Mouse (Mus musculus) naive thymus-derived CD4-positive, alpha-beta T cell, adult 5 months (primary cell): Measurements from ENCODE around the gene Ulbp1. TPM values are rescaled to one million over a fixed set of nuclear protein-coding genes. Genes with fewer than 3 reads are reported as not detected.

ENCODE experiments used
- polyA plus RNA-seq: library from polyadenylated mRNA; unstranded; fragments of 100-300 nt; shearing (Covaris generic); gene quantifications from one replicate; pipeline ENCODE4 v1.2.1, GENCODE M21; 2017

The Ulbp1 gene
- 3.0 TPM for polyA plus RNA-seq

DNA sequence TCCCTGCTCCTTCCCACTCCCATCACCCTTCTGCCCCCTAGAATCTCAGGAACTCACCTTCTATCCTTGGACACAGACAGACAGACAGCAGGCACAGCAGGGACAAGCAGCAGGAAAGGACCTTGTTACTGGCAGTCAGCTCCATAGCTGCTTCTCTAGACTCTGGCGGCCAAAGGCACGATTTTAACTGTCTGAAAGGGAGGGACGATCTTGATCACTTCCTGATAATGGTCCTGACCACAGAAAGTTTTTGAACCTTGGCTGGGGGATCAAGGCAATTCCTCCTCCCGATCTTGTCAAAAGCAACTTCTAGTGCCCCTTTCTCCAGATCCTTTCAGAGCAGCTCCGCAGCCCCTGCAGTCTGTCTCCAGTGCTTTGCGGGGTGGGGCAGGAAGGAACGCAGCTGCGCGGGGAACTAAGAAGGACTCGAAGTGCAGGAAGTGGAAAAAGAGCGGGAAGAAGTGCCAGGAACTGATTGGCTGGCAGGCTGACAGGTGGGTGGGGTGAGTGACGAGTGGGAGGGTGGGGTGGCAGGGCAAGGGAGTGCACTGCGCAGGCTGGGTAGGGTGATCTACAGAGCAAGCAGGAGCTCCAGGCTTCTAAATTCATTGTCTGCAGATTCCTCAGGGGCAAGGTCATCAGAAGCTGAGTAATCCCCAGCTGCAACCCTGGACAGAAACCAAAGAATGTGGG, at the start of gene Ulbp1:
Gene Ulbp1 (minus strand): TSS at position 442 of the 693 bp plus-strand sequence.

Other genes starting within 250 kb of the Ulbp1 start
- 1.4 TPM for gene Lrp11, start 116.2 kb upstream of the Ulbp1 start, polyA plus RNA-seq
- gene Nup43, start 193.9 kb upstream of the Ulbp1 start, polyA plus RNA-seq, result 19.7 TPM
- gene Pcmt1, start 207.5 kb upstream of the Ulbp1 start, polyA plus RNA-seq, result 109 TPM
- 18.0 TPM for gene Lats1, start 207.6 kb upstream of the Ulbp1 start, polyA plus RNA-seq